Mouse (Mus musculus) kidney, postnatal 10 days (tissue): ENCODE measurements around the gene Aox1.

Source experiments
- DNase-seq: peaks from one replicate; pipeline ENCODE4 v3.0.0; 2021; ENCODE audit warnings: mixed read lengths

Aox1 gene

GRCm38 (mm10) chr1:58065606-58066005, 35.9 kb downstream of the Aox1 start:
- DNase-seq, result no peak

GRCm38 (mm10) chr1:58069181-58069580, 39.5 kb downstream of the Aox1 start:
- no peak for DNase-seq

GRCm38 (mm10) chr1:58070091-58070490, 40.4 kb downstream of the Aox1 start:
- no peak for DNase-seq

GRCm38 (mm10) chr1:58071006-58071405, 41.3 kb downstream of the Aox1 start:
- DNase-seq, result no peak

- DNase-seq, result no peak
Measured at GRCm38 (mm10) chr1:58071509-58071908, 41.8 kb downstream of the Aox1 start.

- DNase-seq, result no peak
Measured at GRCm38 (mm10) chr1:58072416-58072815, 42.7 kb downstream of the Aox1 start.

GRCm38 (mm10) chr1:58072991-58073730, 43.4 kb downstream of the Aox1 start:
- no peak for DNase-seq

GRCm38 (mm10) chr1:58074266-58074665, 44.5 kb downstream of the Aox1 start:
- no peak for DNase-seq

- no peak for DNase-seq
Measured at GRCm38 (mm10) chr1:58077882-58078281, 48.2 kb downstream of the Aox1 start.

- DNase-seq, result no peak
Measured at GRCm38 (mm10) chr1:58078390-58078789, 48.7 kb downstream of the Aox1 start.

- DNase-seq, result no peak
Measured at GRCm38 (mm10) chr1:58079689-58080088, 50.0 kb downstream of the Aox1 start.

- DNase-seq, result no peak
Measured at GRCm38 (mm10) chr1:58080446-58080845, 50.7 kb downstream of the Aox1 start.

GRCm38 (mm10) chr1:58081356-58081755, 51.6 kb downstream of the Aox1 start:
- DNase-seq, result no peak

- no peak for DNase-seq
Measured at GRCm38 (mm10) chr1:58089316-58089715, 59.6 kb downstream of the Aox1 start.

- DNase-seq, result no peak
Measured at GRCm38 (mm10) chr1:58090191-58090590, 60.5 kb downstream of the Aox1 start.

- no peak for DNase-seq
Measured at GRCm38 (mm10) chr1:58091213-58091612, 61.5 kb downstream of the Aox1 start.

GRCm38 (mm10) chr1:58091992-58092560, 62.3 kb downstream of the Aox1 start:
- DNase-seq, result no peak

- DNase-seq, result no peak
Measured at GRCm38 (mm10) chr1:58097338-58097737, 67.6 kb downstream of the Aox1 start.

GRCm38 (mm10) chr1:58099119-58099518, 69.4 kb downstream of the Aox1 start:
- no peak for DNase-seq

- DNase-seq, result no peak
Measured at GRCm38 (mm10) chr1:58101531-58102146, 71.9 kb downstream of the Aox1 start.

- DNase-seq, result no peak
Measured at GRCm38 (mm10) chr1:58102494-58102893, 72.8 kb downstream of the Aox1 start.

- no peak for DNase-seq
Measured at GRCm38 (mm10) chr1:58105685-58106084, 76.0 kb downstream of the Aox1 start.

GRCm38 (mm10) chr1:58107066-58107465, 77.3 kb downstream of the Aox1 start:
- no peak for DNase-seq

- DNase-seq, result no peak
Measured at GRCm38 (mm10) chr1:58110241-58110640, 80.5 kb downstream of the Aox1 start.
